34 mouse cellular contexts compared by ENCODE assay signal in genomic region chr4:55169063-55169462, GRCm38 (mm10).
"Had no signal": no experiment of that assay in that cellular context is flagged by ENCODE, and none has a peak within 500 bp of the region (broad histone marks: within the 10 kb centered on the region; RNA-seq: fewer than 3 reads in every experiment).

No protein-coding gene starts in this region.

- H3K36me3 ChIP-seq: heart, embryonic 12.5 days; heart, embryonic 13.5 days; heart, embryonic 15.5 days; hindbrain, embryonic 10.5 days; hindbrain, embryonic 12.5 days; hindbrain, embryonic 13.5 days; hindbrain, embryonic 15.5 days; intestine, embryonic 15.5 days; kidney, embryonic 15.5 days had no signal

- H3K4me3 ChIP-seq: heart, embryonic 12.5 days; heart, embryonic 13.5 days; heart, embryonic 15.5 days; hindbrain, embryonic 10.5 days; hindbrain, embryonic 12.5 days; hindbrain, embryonic 13.5 days; hindbrain, embryonic 15.5 days; intestine, embryonic 15.5 days; kidney, embryonic 15.5 days; layer of hippocampus, adult 2 months; left cerebral cortex, adult 2 months had no signal

- DNase-seq: heart, postnatal 10 days; heart, postnatal 14 days; heart, postnatal 36 days; heart, postnatal 4 days; kidney, adult 11 months; kidney, adult 18-20 months; kidney, adult 2 months; kidney, adult 8-10 months; kidney, adult 9 months; kidney, postnatal 10 days; kidney, postnatal 14 days; kidney, postnatal 25 days; kidney, postnatal 36 days; kidney, postnatal 4 days; layer of hippocampus, adult 9-11 months; layer of hippocampus, postnatal 36 days had no signal

- H3K27me3 ChIP-seq: heart, embryonic 12.5 days; heart, embryonic 13.5 days; heart, embryonic 15.5 days; hindbrain, embryonic 12.5 days; hindbrain, embryonic 13.5 days; hindbrain, embryonic 15.5 days; intestine, embryonic 15.5 days; kidney, embryonic 15.5 days had no signal

- ATAC-seq: hindbrain, embryonic 16.5 days; hindbrain, postnatal 0 days; inflammation-experienced regulatory T-cells, adult 6 months; intestine, embryonic 15.5 days; intestine, embryonic 16.5 days; intestine, postnatal 0 days had no signal

- H3K4me2 ChIP-seq: heart, embryonic 12.5 days; heart, embryonic 13.5 days; heart, embryonic 15.5 days; hindbrain, embryonic 12.5 days; hindbrain, embryonic 13.5 days; hindbrain, embryonic 14.5 days; hindbrain, embryonic 15.5 days; intestine, embryonic 15.5 days; kidney, embryonic 15.5 days had no signal

- H3K4me1 ChIP-seq: hindbrain, embryonic 10.5 days; hindbrain, embryonic 12.5 days; hindbrain, embryonic 13.5 days; hindbrain, embryonic 15.5 days; intestine, embryonic 15.5 days had no signal

- H3K9ac ChIP-seq: heart, embryonic 12.5 days; heart, embryonic 13.5 days; heart, embryonic 15.5 days; hindbrain, embryonic 12.5 days; hindbrain, embryonic 13.5 days; hindbrain, embryonic 14.5 days; hindbrain, embryonic 15.5 days; intestine, embryonic 15.5 days; kidney, embryonic 15.5 days had no signal

- H3K9me3 ChIP-seq: heart, embryonic 12.5 days; heart, embryonic 13.5 days; heart, embryonic 15.5 days; hindbrain, embryonic 10.5 days; hindbrain, embryonic 12.5 days; hindbrain, embryonic 13.5 days; hindbrain, embryonic 15.5 days; intestine, embryonic 15.5 days; kidney, embryonic 15.5 days had no signal

- H3K27ac ChIP-seq: heart, embryonic 13.5 days; heart, embryonic 15.5 days; hindbrain, embryonic 10.5 days; hindbrain, embryonic 12.5 days; hindbrain, embryonic 13.5 days; hindbrain, embryonic 14.5 days; hindbrain, embryonic 15.5 days; hindbrain, postnatal 0 days; intestine, embryonic 15.5 days; kidney, embryonic 15.5 days; kidney, postnatal 0 days; layer of hippocampus, adult 2 months; left cerebral cortex, adult 2 months had no signal
